Mouse (Mus musculus) ES-E14 (cell line): ENCODE measurements around the gene Gm4847.

Source experiments
- HCFC1 ChIP-seq: IDR thresholded peaks from 2 replicates; pipeline ENCODE4 v1.6.1; 2012; ENCODE audit warnings: low read length, inconsistent platforms, borderline replicate concordance; ENCODE audit not compliant: insufficient read depth
- MAFK ChIP-seq: IDR thresholded peaks from 2 replicates; pipeline ENCODE4 v1.6.1; 2014; ENCODE audit warnings: mild to moderate bottlenecking, low read depth, low read length, inconsistent platforms; ENCODE audit not compliant: insufficient read depth
- ZC3H11A ChIP-seq: IDR thresholded peaks from 2 replicates; pipeline ENCODE4 v1.6.1; 2012; ENCODE audit warnings: low read depth, mild to moderate bottlenecking, inconsistent platforms, low read length, borderline replicate concordance

GRCm38 (mm10) chr1:166681745-166682144 lies 34.3 kb upstream of the Gm4847 start, which contains the start of gene Fmo9:
- no peak for TF ChIP-seq ZC3H11A
- TF ChIP-seq MAFK = no peak
- no peak for TF ChIP-seq HCFC1
